Mouse (Mus musculus): ENCODE measurements at regions not wholly inside any gene's neighbourhood (a gene's known extent, or its start where the extent isn't known, plus 50 kb on each side); places are given as distances from the start of the nearest gene placed in this dataset.
"Not testable (repeated sequence)": the region's sequence is repeated elsewhere in the genome, so short reads cannot be mapped to it uniquely, and the experiment has no call there.

DNA sequence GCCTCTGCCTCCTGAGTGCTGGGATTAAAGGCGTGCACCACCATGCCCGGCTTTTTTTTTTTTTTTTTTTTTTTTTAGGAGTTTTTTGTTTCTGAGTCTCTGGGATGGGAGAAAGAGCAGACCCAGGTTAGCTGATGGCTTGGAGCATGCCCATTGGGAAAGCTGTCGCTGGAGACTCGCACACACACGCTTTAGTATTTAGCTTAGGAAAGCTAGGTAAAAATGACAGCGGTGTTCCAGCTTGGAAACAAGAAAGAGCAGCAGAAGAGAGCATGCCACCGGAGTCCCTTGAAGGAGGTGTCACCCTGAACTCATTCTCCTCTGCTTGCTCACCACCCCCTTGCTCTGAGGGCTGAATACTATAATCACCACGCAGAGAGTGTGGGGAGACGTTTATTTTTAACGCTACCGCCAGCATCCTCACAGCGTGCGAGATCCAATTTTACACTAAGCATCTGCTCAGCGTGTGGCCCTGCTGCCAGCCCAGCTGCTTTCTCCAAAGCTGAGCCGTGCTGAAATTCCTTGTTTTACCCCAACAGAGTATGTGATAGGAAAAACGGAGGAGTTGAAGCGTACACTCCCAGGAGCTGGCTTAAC lies 95.9 kb upstream of the Map3k1 start:
- DNase-seq (ENCODE audit: low spot score in 2 of 2) = no peak

GRCm38 (mm10) chr13:111905213-111905701 lies 96.5 kb upstream of the Map3k1 start:
- DNase-seq (ENCODE audit: low spot score in 2 of 2) = peak; percentile 44 to 60

- DNase-seq (ENCODE audit: low spot score in 2 of 2) = no peak
Observed at GRCm38 (mm10) chr13:111911071-111911470, 102.3 kb upstream of the Map3k1 start.

GRCm38 (mm10) chr13:111911661-111912312 lies 103.0 kb upstream of the Map3k1 start:
- no peak for DNase-seq (ENCODE audit: low spot score in 2 of 2)

DNA sequence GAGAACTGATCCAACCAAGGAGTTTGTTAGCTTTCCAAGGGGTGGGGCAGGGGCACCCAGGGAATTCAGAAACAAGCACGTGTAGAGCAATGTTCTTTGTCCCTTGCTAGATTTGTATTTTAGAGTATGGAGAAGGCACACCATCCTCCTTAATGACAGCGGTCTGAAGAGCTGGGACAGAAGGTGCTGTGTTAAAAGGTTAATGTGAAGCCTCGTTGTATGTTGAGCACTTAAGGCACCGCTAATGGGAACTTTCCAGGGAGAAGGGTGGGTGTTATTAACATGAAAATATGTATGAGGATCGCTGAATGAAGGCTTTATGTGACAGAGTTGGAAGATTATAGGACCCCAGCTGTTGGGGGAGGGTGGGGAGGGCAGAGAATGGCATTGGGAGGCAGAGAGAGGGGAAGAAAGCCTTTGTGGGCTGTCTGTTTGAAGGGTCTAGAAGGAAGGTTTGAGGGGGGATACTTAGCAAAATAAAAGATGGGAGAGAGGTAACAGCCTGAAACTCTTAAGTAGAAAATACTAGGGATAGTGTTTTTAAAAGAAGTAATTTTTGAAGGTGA lies 105.6 kb upstream of the Map3k1 start:
- DNase-seq (ENCODE audit: low spot score in 2 of 2) = no peak

DNA sequence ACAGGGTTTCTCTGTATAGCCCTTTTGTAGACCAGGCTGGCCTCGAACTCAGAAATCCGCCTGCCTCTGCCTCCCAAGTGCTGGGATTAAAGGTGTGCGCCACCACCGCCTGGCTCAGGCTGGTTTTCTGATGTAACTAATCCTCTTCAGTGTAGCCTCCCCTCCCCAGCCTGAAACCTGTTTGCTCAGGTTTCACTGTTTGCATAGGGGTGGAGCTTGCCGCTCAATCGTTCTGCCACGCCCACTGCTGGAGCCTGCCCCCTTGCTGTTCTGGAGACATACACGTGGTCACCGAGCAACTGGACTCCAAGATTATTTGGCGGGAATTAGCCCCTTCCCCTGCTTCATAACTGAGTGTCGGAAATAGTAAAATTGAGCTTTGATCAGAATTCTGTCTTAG lies 110.6 kb upstream of the Map3k1 start:
- not testable (repeated sequence) for DNase-seq (ENCODE audit: low spot score in 2 of 2)

DNA sequence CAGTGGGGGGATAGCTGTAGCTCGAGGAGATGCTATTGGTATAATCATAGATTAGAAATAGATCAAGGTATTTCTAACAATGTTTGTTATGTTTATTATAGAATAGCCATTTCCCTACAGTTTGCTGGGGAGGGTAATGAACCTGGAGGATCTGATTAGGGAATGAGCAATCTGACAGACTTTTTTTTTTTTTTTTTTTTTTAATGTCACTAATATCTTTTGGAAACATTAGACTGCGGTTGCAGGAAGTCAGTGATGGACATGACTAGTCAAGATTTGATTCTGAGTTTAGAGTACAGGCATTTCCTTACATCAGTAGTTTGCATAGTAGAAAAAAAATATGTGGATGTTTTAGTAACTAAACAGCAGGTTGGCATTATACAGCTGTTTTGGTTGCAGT lies 111.7 kb upstream of the Map3k1 start:
- DNase-seq (ENCODE audit: low spot score in 2 of 2) = no peak

DNA sequence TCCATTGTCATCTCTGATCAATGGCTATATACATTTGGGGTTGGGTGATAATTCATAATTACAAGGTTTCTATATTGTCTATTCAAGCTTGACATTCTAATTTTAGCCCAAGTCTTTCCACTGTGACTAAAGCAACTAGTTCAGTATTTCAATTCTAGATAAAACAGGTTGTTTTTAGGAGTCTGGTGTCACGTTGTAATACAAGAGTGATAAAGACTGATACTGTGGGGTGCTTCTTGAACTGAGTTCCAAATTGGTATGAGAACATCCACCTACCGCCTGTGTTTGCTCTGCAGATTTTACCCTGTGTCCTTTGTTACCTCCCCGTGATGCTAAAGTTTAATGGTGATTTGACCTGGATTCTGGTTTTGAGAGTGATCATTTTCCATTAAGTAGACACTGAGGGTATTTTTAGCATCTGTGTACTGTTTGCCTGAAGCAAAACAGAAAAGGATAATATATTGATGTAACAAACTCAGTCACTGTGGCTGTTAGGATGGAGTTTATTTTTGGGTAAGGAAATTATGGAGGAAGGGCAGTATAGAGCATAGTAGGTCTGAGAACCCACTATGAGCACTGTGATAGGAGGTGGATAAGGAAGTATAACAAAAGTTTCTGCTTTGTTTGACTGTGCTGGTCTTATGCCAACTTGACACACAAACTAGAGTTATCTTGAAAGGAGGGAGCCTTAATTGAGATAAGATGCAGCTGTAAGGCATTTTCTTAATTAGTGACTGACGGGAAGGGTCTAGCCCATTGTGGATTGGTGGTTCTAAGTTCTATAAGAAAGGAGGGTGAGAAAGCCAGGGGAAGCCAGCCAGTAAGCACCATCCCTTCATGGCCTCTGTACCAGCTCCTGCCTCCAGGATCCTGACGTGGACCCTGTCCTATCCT lies 112.6 kb upstream of the Map3k1 start:
- no peak for DNase-seq (ENCODE audit: low spot score in 2 of 2)

GRCm38 (mm10) chr13:111925349-111925748 lies 116.6 kb upstream of the Map3k1 start:
- DNase-seq (ENCODE audit: low spot score in 2 of 2) = no peak

DNA sequence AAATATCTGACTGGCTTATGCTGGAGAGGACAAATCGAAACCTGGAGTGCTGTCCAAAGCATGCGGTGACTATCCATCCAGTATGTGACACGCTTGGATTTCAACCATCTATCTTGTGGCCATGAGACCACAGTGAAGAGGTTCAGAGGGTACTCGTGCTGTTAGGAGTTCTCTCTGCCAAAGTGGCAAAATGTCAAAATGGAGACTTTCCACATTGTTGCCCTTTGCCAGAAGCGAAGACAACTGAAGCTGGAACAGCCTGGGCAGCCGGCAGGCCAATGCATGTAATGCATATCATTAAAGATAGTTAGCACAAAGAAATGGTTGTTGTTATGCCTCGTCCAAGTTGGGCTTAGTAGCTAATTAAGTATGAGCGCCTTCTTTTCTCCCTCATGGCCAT lies 118.0 kb upstream of the Map3k1 start:
- no peak for DNase-seq (ENCODE audit: low spot score in 2 of 2)

GRCm38 (mm10) chr13:111927489-111927888 lies 118.7 kb upstream of the Map3k1 start:
- DNase-seq (ENCODE audit: low spot score in 2 of 2) = no peak

- DNase-seq (ENCODE audit: low spot score in 2 of 2) = peak in 1 of 2 experiments; percentile 29
Observed at GRCm38 (mm10) chr13:111928636-111929544, 120.1 kb upstream of the Map3k1 start.

DNA sequence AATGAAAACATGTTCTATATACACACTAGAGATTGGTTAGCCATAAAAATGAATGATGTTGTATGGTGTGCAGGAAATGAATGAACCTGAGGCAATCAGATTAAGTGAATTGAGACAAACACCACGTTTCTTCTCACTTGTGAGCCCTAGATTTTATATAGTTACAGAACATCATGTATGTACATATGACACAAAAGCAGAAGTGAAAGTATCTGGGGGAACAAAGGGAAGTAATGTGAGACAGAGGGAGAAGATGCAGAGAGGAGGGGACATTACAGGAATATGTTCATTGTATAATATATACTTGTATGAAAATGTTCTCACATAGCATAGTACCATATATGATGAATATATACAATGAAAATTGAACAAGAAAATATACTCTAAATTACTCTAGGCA lies 121.1 kb upstream of the Map3k1 start:
- peak; percentile 52 to 71 for DNase-seq (ENCODE audit: low spot score in 2 of 2)

GRCm38 (mm10) chr13:111932464-111932863 lies 123.7 kb upstream of the Map3k1 start:
- no peak for DNase-seq (ENCODE audit: low spot score in 2 of 2)

DNA sequence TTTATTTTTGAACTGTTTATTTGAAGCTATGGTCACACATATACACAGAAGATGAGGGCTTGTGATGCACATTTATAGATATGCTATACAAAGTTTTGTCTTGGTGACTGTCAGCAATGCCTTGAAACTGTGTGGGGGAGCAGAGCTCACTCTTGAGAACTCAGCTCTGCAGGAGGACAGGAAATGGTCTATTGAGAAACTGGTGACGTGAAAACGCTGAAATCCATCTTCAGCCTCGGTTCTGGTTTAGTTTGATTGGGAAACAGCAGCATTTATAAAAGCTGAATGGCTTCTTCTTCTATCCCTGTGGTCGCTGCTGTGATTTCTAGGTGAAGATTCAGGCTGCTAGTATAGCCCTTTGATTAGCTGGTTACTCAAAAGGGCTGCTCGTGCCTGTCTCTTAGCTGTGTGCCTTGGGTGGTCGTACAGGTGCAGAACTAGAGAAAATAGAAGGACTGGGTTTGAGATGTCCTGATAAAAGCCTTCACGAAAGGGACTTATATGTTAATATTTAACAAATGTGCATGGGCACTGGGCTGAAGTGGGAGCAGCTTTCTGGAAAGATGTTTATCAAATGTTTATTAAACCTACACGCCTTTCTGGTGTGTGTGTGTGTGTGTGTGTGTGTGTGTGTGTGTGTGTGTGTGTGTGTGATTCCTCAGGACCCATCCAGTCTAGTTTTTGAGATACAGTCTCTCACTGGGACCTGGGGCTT lies 124.9 kb upstream of the Map3k1 start:
- DNase-seq (ENCODE audit: low spot score in 2 of 2) = peak in 1 of 2 experiments; percentile 42

- DNase-seq (ENCODE audit: low spot score in 2 of 2) = no peak
Observed at GRCm38 (mm10) chr13:111935721-111936080, 126.9 kb upstream of the Map3k1 start.

DNA sequence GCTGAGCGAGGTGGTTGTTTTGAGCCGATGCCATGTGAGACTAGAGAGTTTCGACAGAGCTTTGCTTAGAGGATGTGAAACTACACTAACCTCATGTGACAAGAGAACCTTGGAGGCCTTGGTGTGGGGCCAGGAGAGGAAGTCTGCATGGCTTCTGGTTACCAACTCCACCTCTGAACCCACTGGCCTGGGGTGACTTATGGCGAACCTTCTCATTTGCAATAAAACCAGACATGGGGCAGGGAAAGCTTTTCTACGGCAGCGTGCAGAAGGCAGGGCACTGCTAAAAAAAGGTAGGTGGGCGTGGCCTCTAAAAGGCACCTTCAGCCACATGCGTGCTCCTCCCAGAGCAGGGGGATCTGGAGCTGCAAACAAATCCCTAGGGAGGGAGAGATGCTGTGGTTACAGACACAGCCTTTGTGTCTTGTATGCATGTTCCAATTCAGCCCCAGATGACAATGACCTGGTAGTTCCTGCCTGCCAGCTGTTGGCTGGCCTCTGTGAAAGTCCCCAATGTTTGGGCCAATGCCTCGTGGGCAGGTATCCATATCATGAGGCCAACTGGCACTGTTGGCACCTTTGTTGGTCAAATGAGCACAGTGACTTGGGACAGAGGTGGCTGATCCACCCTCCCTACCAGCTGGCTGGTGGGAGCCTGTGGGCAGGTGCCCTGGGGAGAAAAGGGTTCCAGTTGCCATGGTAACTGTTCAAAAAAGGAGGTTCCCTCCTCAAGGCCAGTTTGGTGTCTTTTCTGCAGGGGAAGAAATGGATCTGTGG lies 127.5 kb upstream of the Map3k1 start:
- peak; percentile 92 to 93 for DNase-seq (ENCODE audit: low spot score in 2 of 2)

DNA sequence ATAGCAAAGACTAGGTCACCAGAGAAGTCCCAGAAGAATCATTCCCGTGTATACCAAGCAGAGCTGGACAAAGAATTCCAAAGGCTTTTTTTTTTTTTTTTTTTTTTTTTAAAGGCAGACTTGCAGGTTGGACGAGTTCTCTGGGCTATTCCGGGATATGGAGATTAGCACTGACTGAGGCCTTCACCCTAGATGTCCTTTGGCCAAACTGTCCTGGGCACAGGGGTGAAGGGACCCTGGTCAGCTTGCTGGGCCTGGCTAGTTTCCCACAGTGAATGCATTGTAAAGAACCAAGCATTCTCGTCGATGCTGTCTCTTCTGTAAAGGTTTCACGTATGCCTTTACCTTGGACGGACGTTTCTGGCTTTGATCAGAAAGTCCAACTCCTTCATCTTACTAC lies 128.2 kb upstream of the Map3k1 start:
- no peak for DNase-seq (ENCODE audit: low spot score in 2 of 2)

DNA sequence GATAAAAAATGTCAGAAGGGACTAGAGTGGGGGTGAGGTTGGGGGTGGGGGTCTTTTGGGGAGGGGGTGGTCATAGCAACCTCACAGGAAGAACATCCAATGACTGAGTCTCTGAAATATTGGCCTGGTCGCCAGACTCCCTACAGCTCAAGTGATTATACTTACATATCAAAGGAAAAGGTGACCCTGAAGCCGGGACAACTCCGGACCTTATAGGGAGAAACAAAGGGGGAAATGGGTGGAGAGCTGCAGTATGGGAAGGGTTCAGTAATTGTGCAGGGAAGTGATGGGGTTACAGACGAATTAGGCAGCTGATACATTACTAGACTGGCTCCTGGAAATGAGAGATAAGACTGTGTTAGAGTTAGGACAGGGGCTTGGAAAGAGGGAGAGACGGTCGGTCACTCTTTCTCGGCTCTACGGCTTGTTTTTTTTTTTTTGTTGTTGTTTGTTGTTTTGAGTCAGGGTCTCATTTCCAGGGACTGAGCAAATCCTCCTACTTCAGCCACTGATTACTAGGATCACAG lies 130.2 kb upstream of the Map3k1 start:
- DNase-seq (ENCODE audit: low spot score in 2 of 2) = peak in 1 of 2 experiments; percentile 34

Data from spleen, postnatal 36 days (tissue).